Mouse (Mus musculus) adrenal gland, postnatal 36 days (tissue): ENCODE measurements around the gene Sfrp2. TPM values are rescaled to one million over a fixed set of nuclear protein-coding genes. Genes with fewer than 3 reads are reported as not detected.

ENCODE experiments used
- total RNA-seq, 2 experiments: library from RNA; stranded (reverse); gene quantifications; 2 replicates each; pipeline ENCODE4 v1.2.3; 2021

Sfrp2 gene
- total RNA-seq, 2 experiments from 2014 or later = 7.3 to 11.3 TPM

Other genes with a start within 250 kb of the Sfrp2 start
- gene Tlr2, start 75.4 kb downstream of the Sfrp2 start, total RNA-seq = 1 to 10 TPM; 3.4 to 3.8 TPM